Comparison of ENCODE assay signal across 10 mouse cellular contexts in genomic region chr2:180822476-180822875, GRCm38 (mm10). TPM values are rescaled to one million over a fixed set of nuclear protein-coding genes. Genes with fewer than 3 reads are reported as not detected.
DNase-seq lines count a peak whose midpoint lies in the region; ATAC-seq lines count a peak whose summit lies in the region.
"Had no signal": no experiment of that assay in that cellular context is flagged by ENCODE, and none has a peak within 500 bp of the region (broad histone marks: within the 10 kb centered on the region; RNA-seq: fewer than 3 reads in every experiment).

No protein-coding gene starts in this region.

- no peak overlapping the region for H3K27ac ChIP-seq in forebrain, embryonic 16.5 days (ENCODE audit: low read length)
- no peak overlapping the region for H3K27ac ChIP-seq in forebrain, embryonic 15.5 days (replicated peaks)
- H3K27ac ChIP-seq in midbrain, embryonic 11.5 days (ENCODE audit: low read depth, low read length): no peak overlapping the region
- H3K27ac ChIP-seq: hindbrain, embryonic 15.5 days had no signal

- ATAC-seq in forebrain, embryonic 16.5 days: peak; percentile 69
- no peak for ATAC-seq in forebrain, embryonic 15.5 days (replicated peaks)
- ATAC-seq in midbrain, embryonic 11.5 days (ENCODE audit: low FRiP score): peak; percentile 46; the same call in 1 of the 2 replicates

- no peak overlapping the region for H3K9ac ChIP-seq in forebrain, embryonic 16.5 days (replicated peaks; ENCODE audit: low read depth, low read length)
- H3K9ac ChIP-seq in forebrain, embryonic 15.5 days (replicated peaks): no peak overlapping the region
- H3K9ac ChIP-seq in midbrain, embryonic 11.5 days (ENCODE audit: low read length): no peak overlapping the region
- H3K9ac ChIP-seq: hindbrain, embryonic 15.5 days had no signal

- 34% methylated on average over 6 of the region's 6 CpGs for WGBS in forebrain, embryonic 16.5 days
- WGBS in forebrain, embryonic 15.5 days: 42% methylated on average over 6 of the region's 6 CpGs
- WGBS in midbrain, embryonic 11.5 days: 45% methylated on average over 6 of the region's 6 CpGs

- H3K4me3 ChIP-seq in forebrain, embryonic 16.5 days (replicated peaks; ENCODE audit: low read length): no peak overlapping the region
- no peak overlapping the region for H3K4me3 ChIP-seq in forebrain, embryonic 15.5 days
- H3K4me3 ChIP-seq in midbrain, embryonic 11.5 days (ENCODE audit: low read depth, low read length): no peak overlapping the region
- H3K4me3 ChIP-seq: hindbrain, embryonic 15.5 days had no signal

- H3K36me3 ChIP-seq in forebrain, embryonic 16.5 days (ENCODE audit: control insufficient read depth, insufficient read depth): no peaks in the 10 kb centered on the region
- no peaks in the 10 kb centered on the region for H3K36me3 ChIP-seq in forebrain, embryonic 15.5 days
- no peaks in the 10 kb centered on the region for H3K36me3 ChIP-seq in midbrain, embryonic 11.5 days (ENCODE audit: control insufficient read depth, insufficient read depth, low read length)
- H3K36me3 ChIP-seq: hindbrain, embryonic 15.5 days had no signal

- DNase-seq in MN1 (ENCODE audit: low spot score): peak; percentile 65
- peak; percentile 73 to 75 for DNase-seq in cerebellum, postnatal 36 days
- DNase-seq in heart, adult 18-20 months: peak; percentile 55 to 58
- DNase-seq in layer of hippocampus, adult 8-10 months (ENCODE audit: low spot score in 2 of 2): peak; percentile 63 to 70
- DNase-seq in midbrain, embryonic 11.5 days (ENCODE audit: low spot score, missing footprints): no peak
- peak; percentile 8 for DNase-seq in thymus, postnatal 14 days

- H3K4me1 ChIP-seq in forebrain, embryonic 16.5 days (replicated peaks; ENCODE audit: control insufficient read depth, insufficient read depth, low read length): peaks cover 6% of the 10 kb centered on the region; the same call in 1 of the 2 replicates
- H3K4me1 ChIP-seq in forebrain, embryonic 15.5 days: peaks cover 8% of the 10 kb centered on the region; the same call in 1 of the 2 replicates
- no peaks in the 10 kb centered on the region for H3K4me1 ChIP-seq in midbrain, embryonic 11.5 days (ENCODE audit: control insufficient read depth, insufficient read depth, low read length)

- no peak overlapping the region for H3K4me2 ChIP-seq in forebrain, embryonic 16.5 days (ENCODE audit: low read length)
- no peak overlapping the region for H3K4me2 ChIP-seq in forebrain, embryonic 15.5 days (replicated peaks)
- no peak overlapping the region for H3K4me2 ChIP-seq in midbrain, embryonic 11.5 days
- H3K4me2 ChIP-seq: hindbrain, embryonic 15.5 days had no signal

- no peaks in the 10 kb centered on the region for H3K9me3 ChIP-seq in forebrain, embryonic 16.5 days (ENCODE audit: control insufficient read depth, low read length)
- H3K9me3 ChIP-seq in forebrain, embryonic 15.5 days: no peaks in the 10 kb centered on the region
- no peaks in the 10 kb centered on the region for H3K9me3 ChIP-seq in midbrain, embryonic 11.5 days (ENCODE audit: control insufficient read depth, low read length)
- H3K9me3 ChIP-seq: hindbrain, embryonic 15.5 days had no signal

- H3K27me3 ChIP-seq in forebrain, embryonic 16.5 days (replicated peaks; ENCODE audit: control insufficient read depth, insufficient read depth, low read length): no peaks in the 10 kb centered on the region; the same call in 1 of the 2 replicates
- no peaks in the 10 kb centered on the region for H3K27me3 ChIP-seq in forebrain, embryonic 15.5 days
- H3K27me3 ChIP-seq in midbrain, embryonic 11.5 days (ENCODE audit: control insufficient read depth, insufficient read depth, low read length): no peaks in the 10 kb centered on the region
- H3K27me3 ChIP-seq: hindbrain, embryonic 15.5 days had no signal

RNA-seq across cellular contexts. Expression of gene Bhlhe23, which starts 45.8 kb away (rescaled TPM):
- polyA plus RNA-seq in forebrain, embryonic 16.5 days (2015; fragmentation: Nextera tagmentation; extraction: Ambion mirVana): 0.13 and 0.75 TPM in 2 replicates
- polyA plus RNA-seq in forebrain, embryonic 15.5 days (2015; fragmentation: Nextera tagmentation; extraction: Ambion mirVana): 0.51 and 1.1 TPM in 2 replicates
- not detected for total RNA-seq in heart, adult 18-20 months (2021)
- not detected for total RNA-seq in layer of hippocampus, adult 8-10 months (2022)
- 22.2 and 23.5 TPM in 2 replicates for polyA plus RNA-seq in midbrain, embryonic 11.5 days (2014; fragmentation: Nextera tagmentation; extraction: Ambion mirVana)
- polyA plus RNA-seq: stomach, embryonic 14.5 days had no signal

Comparison
In these comparisons a context has a peak if more than half of its experiments do, and no peak if none do; other contexts are left out.
1. RNA of gene Bhlhe23, which starts 45.8 kb away (polyA plus RNA-seq): 22.2 to 23.5 TPM in midbrain, embryonic 11.5 days; 0.51 to 1.1 TPM in forebrain, embryonic 15.5 days and 0.13 to 0.75 TPM in forebrain, embryonic 16.5 days; every median in the first group is over 10 times any median in the second.